Mouse (Mus musculus): ENCODE measurements around the gene Sspo. TPM values are rescaled to one million over a fixed set of nuclear protein-coding genes. Genes with fewer than 3 reads are reported as not detected.

Sspo gene
- total RNA-seq, 2 experiments from 2014 or later = not detected

GRCm38 (mm10) chr6:48534913-48535312, 86.9 kb downstream of the Sspo start:
- no peak for ATAC-seq (replicated peaks; ENCODE audit: low FRiP score, low TSS enrichment, poor library complexity, severe bottlenecking)

GRCm38 (mm10) chr6:48536091-48536490, 88.1 kb downstream of the Sspo start:
- no peak for ATAC-seq (replicated peaks; ENCODE audit: low FRiP score, low TSS enrichment, poor library complexity, severe bottlenecking)

- ATAC-seq (replicated peaks; ENCODE audit: low FRiP score, low TSS enrichment, poor library complexity, severe bottlenecking) = no peak
These were observed 89.3 kb downstream of the Sspo start, which contains the start of gene Atp6v0e2 for GRCm38 (mm10) chr6:48537105-48537954. Gene Atp6v0e2 (plus strand): TSS chr6:48537615.

GRCm38 (mm10) chr6:48538841-48539737, 91.1 kb downstream of the Sspo start:
- peak; percentile 64 for ATAC-seq (replicated peaks; ENCODE audit: low FRiP score, low TSS enrichment, poor library complexity, severe bottlenecking)

GRCm38 (mm10) chr6:48539860-48540259, 91.8 kb downstream of the Sspo start:
- no peak for ATAC-seq (replicated peaks; ENCODE audit: low FRiP score, low TSS enrichment, poor library complexity, severe bottlenecking)

- no peak for ATAC-seq (replicated peaks; ENCODE audit: low FRiP score, low TSS enrichment, poor library complexity, severe bottlenecking)
These were observed 92.7 kb downstream of the Sspo start for GRCm38 (mm10) chr6:48540721-48541120.

GRCm38 (mm10) chr6:48541560-48542450, 93.8 kb downstream of the Sspo start:
- no peak for ATAC-seq (replicated peaks; ENCODE audit: low FRiP score, low TSS enrichment, poor library complexity, severe bottlenecking)

GRCm38 (mm10) chr6:48542631-48543030, 94.6 kb downstream of the Sspo start:
- no peak for ATAC-seq (replicated peaks; ENCODE audit: low FRiP score, low TSS enrichment, poor library complexity, severe bottlenecking)

- no peak for ATAC-seq (replicated peaks; ENCODE audit: low FRiP score, low TSS enrichment, poor library complexity, severe bottlenecking)
These were observed 97.2 kb downstream of the Sspo start for GRCm38 (mm10) chr6:48545251-48545650.

GRCm38 (mm10) chr6:48546271-48546670, 98.2 kb downstream of the Sspo start:
- ATAC-seq (replicated peaks; ENCODE audit: low FRiP score, low TSS enrichment, poor library complexity, severe bottlenecking) = no peak

- no peak for ATAC-seq (replicated peaks; ENCODE audit: low FRiP score, low TSS enrichment, poor library complexity, severe bottlenecking)
These were observed 98.8 kb downstream of the Sspo start for GRCm38 (mm10) chr6:48546858-48547257.

GRCm38 (mm10) chr6:48548314-48548713, 100.3 kb downstream of the Sspo start:
- no peak for ATAC-seq (replicated peaks; ENCODE audit: low FRiP score, low TSS enrichment, poor library complexity, severe bottlenecking)

Other genes with a start within 250 kb of the Sspo start
- 8.4 and 9.1 TPM in 2 replicates for gene Krba1, start 52.6 kb upstream of the Sspo start, total RNA-seq (2014; fragmentation: Nextera tagmentation)
- gene Krba1, start 52.6 kb upstream of the Sspo start, total RNA-seq (2017) = 4.8 and 8.0 TPM in 2 replicates
- 0.33 and 0.67 TPM in 2 replicates for gene Zfp467, start 2.4 kb upstream of the Sspo start, total RNA-seq (2014; fragmentation: Nextera tagmentation)
- 0.33 TPM in 1 of 2 replicates, not detected in the other for gene Zfp467, start 2.4 kb upstream of the Sspo start, total RNA-seq (2017)
- gene Atp6v0e2, start 89.4 kb downstream of the Sspo start, total RNA-seq (2014; fragmentation: Nextera tagmentation) = not detected in 2 replicates
- gene Atp6v0e2, start 89.4 kb downstream of the Sspo start, total RNA-seq (2017) = not detected in 2 replicates
- 8.7 and 17.0 TPM in 2 replicates for gene Lrrc61, start 106.6 kb downstream of the Sspo start, total RNA-seq (2014; fragmentation: Nextera tagmentation)
- gene Lrrc61, start 106.6 kb downstream of the Sspo start, total RNA-seq (2017) = 1.8 and 3.3 TPM in 2 replicates
- gene Rarres2, start 124.6 kb downstream of the Sspo start, total RNA-seq (2014; fragmentation: Nextera tagmentation) = not detected in 2 replicates
- gene Rarres2, start 124.6 kb downstream of the Sspo start, total RNA-seq (2017) = 0.05 TPM in 1 of 2 replicates, not detected in the other
- gene Gm45021, start 141.4 kb downstream of the Sspo start, total RNA-seq (2014; fragmentation: Nextera tagmentation) = not detected in 2 replicates
- not detected in 2 replicates for gene Gm45021, start 141.4 kb downstream of the Sspo start, total RNA-seq (2017)
- 9.7 and 17.1 TPM in 2 replicates for gene Repin1, start 145.7 kb downstream of the Sspo start, total RNA-seq (2014; fragmentation: Nextera tagmentation)
- 9.8 and 14.7 TPM in 2 replicates for gene Repin1, start 145.7 kb downstream of the Sspo start, total RNA-seq (2017)
- not detected in 2 replicates for gene Gm44965, start 145.7 kb downstream of the Sspo start, total RNA-seq (2014; fragmentation: Nextera tagmentation)
- not detected in 2 replicates for gene Gm44965, start 145.7 kb downstream of the Sspo start, total RNA-seq (2017)
- 1.7 and 1.9 TPM in 2 replicates for gene Zfp775, start 153.8 kb downstream of the Sspo start, total RNA-seq (2014; fragmentation: Nextera tagmentation)
- gene Zfp775, start 153.8 kb downstream of the Sspo start, total RNA-seq (2017) = 2.0 and 3.0 TPM in 2 replicates
- 1.9 and 4.2 TPM in 2 replicates for gene AI854703, start 178.5 kb downstream of the Sspo start, total RNA-seq (2014; fragmentation: Nextera tagmentation)
- 1.4 and 3.0 TPM in 2 replicates for gene AI854703, start 178.5 kb downstream of the Sspo start, total RNA-seq (2017)
- 7.1 and 7.8 TPM in 2 replicates for gene Gimap8, start 199.0 kb downstream of the Sspo start, total RNA-seq (2014; fragmentation: Nextera tagmentation)
- gene Gimap8, start 199.0 kb downstream of the Sspo start, total RNA-seq (2017) = 1.4 and 8.0 TPM in 2 replicates
- gene Gimap9, start 227.9 kb downstream of the Sspo start, total RNA-seq (2014; fragmentation: Nextera tagmentation) = 15.2 and 18.7 TPM in 2 replicates
- gene Gimap9, start 227.9 kb downstream of the Sspo start, total RNA-seq (2017) = 34.5 and 49.2 TPM in 2 replicates
- 12.5 and 18.0 TPM in 2 replicates for gene Gimap4, start 236.3 kb downstream of the Sspo start, total RNA-seq (2014; fragmentation: Nextera tagmentation)
- 3.0 and 61.5 TPM in 2 replicates for gene Gimap4, start 236.3 kb downstream of the Sspo start, total RNA-seq (2017)